In genomic region chr4:104804100-104804499, GRCm38 (mm10) we compare ENCODE assay signal across 27 mouse cellular contexts. TPM values are rescaled to one million over a fixed set of nuclear protein-coding genes. Genes with fewer than 3 reads are reported as not detected.
DNase-seq lines count a peak whose midpoint lies in the region; ATAC-seq and TF ChIP-seq lines count a peak whose summit lies in the region.
"Had no signal": no experiment of that assay in that cellular context is flagged by ENCODE, and none has a peak within 500 bp of the region (broad histone marks: within the 10 kb centered on the region; RNA-seq: fewer than 3 reads in every experiment).

No protein-coding gene starts in this region.

- peak overlapping the region; percentile 90 for H3K27ac ChIP-seq in liver, adult 2 months (replicated peaks; ENCODE audit: insufficient read depth, low read depth, low read length)
- H3K27ac ChIP-seq in liver, embryonic 16.5 days (ENCODE audit: low read length): no peak overlapping the region
- H3K27ac ChIP-seq in liver, embryonic 12.5 days: no peak overlapping the region
- 0 out of 2 replicates have a peak overlapping the region, but pooled peaks have one; percentile 6 for H3K27ac ChIP-seq in liver, postnatal 0 days (ENCODE audit: low read depth)
- no peak overlapping the region for H3K27ac ChIP-seq in liver, embryonic 11.5 days (ENCODE audit: low read depth, low read length)

- H3K4me1 ChIP-seq in liver, adult 2 months (ENCODE audit: control insufficient read depth, insufficient read depth, low read length): peaks cover 11% of the 10 kb centered on the region
- H3K4me1 ChIP-seq in liver, embryonic 16.5 days (ENCODE audit: control insufficient read depth, low read depth, low read length): no peaks in the 10 kb centered on the region
- no peaks in the 10 kb centered on the region for H3K4me1 ChIP-seq in liver, embryonic 12.5 days
- peaks cover 7% of the 10 kb centered on the region for H3K4me1 ChIP-seq in liver, postnatal 0 days (ENCODE audit: insufficient read depth)
- H3K4me1 ChIP-seq in liver, embryonic 11.5 days (replicated peaks; ENCODE audit: control insufficient read depth, insufficient read depth, low read length): no peaks in the 10 kb centered on the region

- TF ChIP-seq POLR2A in liver, adult 2 months (IDR thresholded peaks at IDR 0.05; ENCODE audit: extremely low read depth, insufficient read depth, low read length): no peak

- no peaks in the 10 kb centered on the region for H3K9me3 ChIP-seq in liver, embryonic 16.5 days (replicated peaks; ENCODE audit: control insufficient read depth, low read length)
- no peaks in the 10 kb centered on the region for H3K9me3 ChIP-seq in liver, embryonic 12.5 days (replicated peaks)
- H3K9me3 ChIP-seq in liver, postnatal 0 days (ENCODE audit: low read length): no peaks in the 10 kb centered on the region
- H3K9me3 ChIP-seq in liver, embryonic 11.5 days (ENCODE audit: control insufficient read depth, low read length): no peaks in the 10 kb centered on the region

- 20% methylated on average over 4 of the region's 4 CpGs for WGBS in liver, adult 2 months
- WGBS in liver, embryonic 16.5 days (ENCODE audit: insufficient replicate concordance): 41% methylated on average over 4 of the region's 4 CpGs
- 59% methylated on average over 4 of the region's 4 CpGs for WGBS in liver, embryonic 12.5 days (ENCODE audit: insufficient replicate concordance)
- 46% methylated on average over 4 of the region's 4 CpGs for WGBS in liver, postnatal 0 days (ENCODE audit: insufficient replicate concordance)
- 79% methylated on average over 4 of the region's 4 CpGs for WGBS in liver, embryonic 11.5 days

- H3K79me2 ChIP-seq in liver, adult 2 months (ENCODE audit: control insufficient read depth, insufficient read depth, low read length): no peaks in the 10 kb centered on the region

- peak; percentile 37; the same call in 1 of the 2 replicates for ATAC-seq in liver, embryonic 16.5 days (ENCODE audit: low read depth)
- no peak for ATAC-seq in liver, embryonic 12.5 days
- peak; percentile 62 for ATAC-seq in liver, postnatal 0 days
- ATAC-seq in liver, embryonic 11.5 days (replicated peaks; ENCODE audit: low FRiP score): no peak
- ATAC-seq: activated CD4-positive, CD25-positive, alpha-beta regulatory T cell, adult 4 months; CD4-positive, CD25-positive, alpha-beta regulatory T cell, adult 4 months; Patski had no signal

- H3K4me2 ChIP-seq in liver, embryonic 16.5 days (ENCODE audit: low read depth, low read length): no peak overlapping the region
- no peak overlapping the region for H3K4me2 ChIP-seq in liver, embryonic 12.5 days
- no peak overlapping the region for H3K4me2 ChIP-seq in liver, postnatal 0 days (ENCODE audit: low read depth, low read length)
- H3K4me2 ChIP-seq in liver, embryonic 11.5 days: no peak overlapping the region

- no peak overlapping the region for H3K4me3 ChIP-seq in liver, adult 2 months (ENCODE audit: insufficient read depth, low read depth, low read length)
- no peak overlapping the region for H3K4me3 ChIP-seq in liver, embryonic 16.5 days (ENCODE audit: low read depth, low read length)
- no peak overlapping the region for H3K4me3 ChIP-seq in liver, embryonic 12.5 days
- H3K4me3 ChIP-seq in liver, postnatal 0 days (ENCODE audit: low read depth, low read length): no peak overlapping the region
- H3K4me3 ChIP-seq in liver, embryonic 11.5 days (ENCODE audit: low read depth, low read length): no peak overlapping the region

- no peak for TF ChIP-seq CTCF in liver, adult 2 months (IDR thresholded peaks at IDR 0.05; ENCODE audit: low read depth, low read length)
- no peak for TF ChIP-seq CTCF in liver, postnatal 0 days (IDR thresholded peaks at IDR 0.05; ENCODE audit: low read depth)

- peak; percentile 94 for DNase-seq in liver, adult 2 months (ENCODE audit: extremely low read depth, low read depth, low spot score)
- DNase-seq in liver: no peak
- DNase-seq in liver, postnatal 0 days: no peak
- DNase-seq in liver, embryonic 11.5 days (ENCODE audit: low spot score): no peak
- DNase-seq: adrenal gland, adult 2 months; adrenal gland, adult 8-10 months; adrenal gland, postnatal 10 days; adrenal gland, postnatal 14 days; adrenal gland, postnatal 25 days; adrenal gland, postnatal 36 days; B cell, adult 2 months; cerebellum, adult 11 months; cerebellum, adult 11-12 months; cerebellum, adult 18-20 months had no signal

- no peak overlapping the region for H3K9ac ChIP-seq in liver, adult 2 months (ENCODE audit: low read depth, low read length)
- H3K9ac ChIP-seq in liver, embryonic 16.5 days (ENCODE audit: low read depth, low read length): no peak overlapping the region
- H3K9ac ChIP-seq in liver, embryonic 12.5 days: no peak overlapping the region
- H3K9ac ChIP-seq in liver, postnatal 0 days (replicated peaks): no peak overlapping the region
- H3K9ac ChIP-seq in liver, embryonic 11.5 days (ENCODE audit: low read depth, low read length): no peak overlapping the region

- H3K27me3 ChIP-seq in liver, adult 2 months (ENCODE audit: control insufficient read depth, insufficient read depth, low read length): no peaks in the 10 kb centered on the region
- H3K27me3 ChIP-seq in liver, embryonic 16.5 days (ENCODE audit: control insufficient read depth, insufficient read depth, low read depth, low read length): no peaks in the 10 kb centered on the region
- no peaks in the 10 kb centered on the region for H3K27me3 ChIP-seq in liver, embryonic 12.5 days (replicated peaks)
- no peaks in the 10 kb centered on the region for H3K27me3 ChIP-seq in liver, postnatal 0 days (ENCODE audit: insufficient read depth, low read length)
- no peaks in the 10 kb centered on the region for H3K27me3 ChIP-seq in liver, embryonic 11.5 days (replicated peaks; ENCODE audit: control insufficient read depth, insufficient read depth, low read length)
- H3K27me3 ChIP-seq: CH12.LX, Patski had no signal

- H3K36me3 ChIP-seq in liver, adult 2 months (ENCODE audit: control insufficient read depth, insufficient read depth, low read length): peaks cover 24% of the 10 kb centered on the region
- no peaks in the 10 kb centered on the region for H3K36me3 ChIP-seq in liver, embryonic 16.5 days (ENCODE audit: control insufficient read depth, insufficient read depth)
- no peaks in the 10 kb centered on the region for H3K36me3 ChIP-seq in liver, embryonic 12.5 days
- H3K36me3 ChIP-seq in liver, postnatal 0 days (replicated peaks; ENCODE audit: insufficient read depth, low read length): no peaks in the 10 kb centered on the region; the same call in 1 of the 2 replicates
- H3K36me3 ChIP-seq in liver, embryonic 11.5 days (ENCODE audit: control insufficient read depth, insufficient read depth, low read length): no peaks in the 10 kb centered on the region
- H3K36me3 ChIP-seq: G1E had no signal

- TF ChIP-seq EP300 in liver, postnatal 0 days (IDR thresholded peaks at IDR 0.05; ENCODE audit: low read depth): no peak

RNA-seq across cellular contexts. Expression of gene C8b, which starts 38.0 kb away (rescaled TPM):
- 244 and 263 TPM in 2 replicates for total RNA-seq in liver, adult 2 months (2014; rRNA removed)
- polyA plus RNA-seq in liver, adult 2 months (2012; rRNA removed): 62.9 and 83.5 TPM in 2 replicates
- polyA plus RNA-seq in liver, embryonic 16.5 days (2015; fragmentation: Nextera tagmentation; extraction: Ambion mirVana): 76.4 and 95.1 TPM in 2 replicates
- 5.3 and 5.7 TPM in 2 replicates for polyA plus RNA-seq in liver, embryonic 12.5 days (2016; fragmentation: Nextera tagmentation; extraction: Ambion mirVana)
- 79.2 and 81.8 TPM in 2 replicates for polyA plus RNA-seq in liver, postnatal 0 days (2015; fragmentation: Nextera tagmentation; extraction: Ambion mirVana)
- polyA plus RNA-seq in liver, embryonic 11.5 days (2014; fragmentation: Nextera tagmentation; extraction: Ambion mirVana): 2.3 and 2.4 TPM in 2 replicates
- total RNA-seq: adrenal gland, adult 18-20 months; MEL had no signal
- polyA plus RNA-seq: activated CD4-positive, CD25-positive, alpha-beta regulatory T cell, adult 4 months; C2C12; CD4-positive, CD25-positive, alpha-beta regulatory T cell, adult 4 months; G1E; Patski had no signal

RNA-seq across cellular contexts. Expression of gene Gm17662, which starts 53.0 kb away (rescaled TPM):
- not detected in 2 replicates for total RNA-seq in liver, adult 2 months (2014; rRNA removed)
- not detected in 2 replicates for polyA plus RNA-seq in liver, adult 2 months (2012; rRNA removed)
- not detected in 2 replicates for polyA plus RNA-seq in liver, embryonic 16.5 days (2015; fragmentation: Nextera tagmentation; extraction: Ambion mirVana)
- not detected in 2 replicates for polyA plus RNA-seq in liver, embryonic 12.5 days (2016; fragmentation: Nextera tagmentation; extraction: Ambion mirVana)
- polyA plus RNA-seq in liver, postnatal 0 days (2015; fragmentation: Nextera tagmentation; extraction: Ambion mirVana): not detected in 2 replicates
- polyA plus RNA-seq in liver, embryonic 11.5 days (2014; fragmentation: Nextera tagmentation; extraction: Ambion mirVana): not detected in 2 replicates
- total RNA-seq: adrenal gland, adult 18-20 months; adrenal gland, adult 2 months; adrenal gland, adult 8-10 months; adrenal gland, postnatal 10 days; adrenal gland, postnatal 14 days; adrenal gland, postnatal 25 days; adrenal gland, postnatal 36 days; adrenal gland, postnatal 4 days; CH12.LX; ES-E14; G1E; MEL had no signal
- polyA plus RNA-seq: activated CD4-positive, CD25-positive, alpha-beta regulatory T cell, adult 4 months; adrenal gland, adult 2 months; brain, embryonic 14.5 days; C2C12; CD4-positive, CD25-positive, alpha-beta regulatory T cell, adult 4 months; G1E; Patski had no signal

Comparison
In these comparisons a context has a peak if more than half of its experiments do, and no peak if none do; other contexts are left out.
1. H3K27ac ChIP-seq: peak in liver, adult 2 months (single experiment) and liver, postnatal 0 days (single experiment); none in liver, embryonic 16.5 days (single experiment), liver, embryonic 12.5 days (single experiment) and liver, embryonic 11.5 days (single experiment).
2. ATAC-seq: peak in liver, embryonic 16.5 days (single experiment) and liver, postnatal 0 days (single experiment); none in liver, embryonic 12.5 days (single experiment) and liver, embryonic 11.5 days (single experiment).